Mouse (Mus musculus) cerebellum, adult 2 months (tissue): ENCODE measurements at regions not wholly inside any gene's neighbourhood (a gene's known extent, or its start where the extent isn't known, plus 50 kb on each side); places are given as distances from the start of the nearest gene placed in this dataset.

Experiments used
- CTCF ChIP-seq: fragments of 200-500 bp; IDR thresholded peaks from 2 replicates; pipeline ENCODE4 v1.5.1; 2011; ENCODE audit warnings: low read depth, mild to moderate bottlenecking, control low read depth, low read length, moderate library complexity, borderline replicate concordance; ENCODE audit not compliant: insufficient read depth
- POLR2A ChIP-seq: fragments of 200-500 bp; IDR thresholded peaks from 2 replicates; pipeline ENCODE4 v1.6.1; 2011; ENCODE audit warnings: low read length, control low read depth, borderline replicate concordance; ENCODE audit not compliant: insufficient read depth

DNA sequence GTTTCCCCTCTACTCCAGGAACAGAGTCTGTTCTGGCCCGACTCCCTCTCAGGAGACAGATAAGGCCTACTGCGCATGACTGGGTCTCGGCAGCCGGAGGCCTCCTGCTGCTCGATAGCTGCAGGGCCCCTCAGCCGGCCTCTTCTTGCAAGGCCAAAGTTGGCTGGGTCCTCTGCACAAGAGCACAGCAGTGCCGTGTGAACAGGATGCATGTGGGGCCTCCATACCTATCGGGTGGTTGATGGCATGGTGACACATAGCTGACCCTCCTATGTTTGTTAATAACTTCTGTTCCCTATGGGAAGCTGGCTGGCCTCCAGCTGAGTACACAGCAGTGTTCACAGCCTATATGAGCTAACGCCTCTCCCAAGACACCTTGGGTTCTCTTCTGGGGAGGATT lies 50.4 kb upstream of the Dlk1 start:
- TF ChIP-seq CTCF (no peak), POLR2A (no peak)
